Mouse (Mus musculus) MEL (cell line): ENCODE data around the gene Dapp1. TPM values are rescaled to one million over a fixed set of nuclear protein-coding genes. Genes with fewer than 3 reads are reported as not detected.

ENCODE experiments used
- DNase-seq: peaks from one replicate; pipeline ENCODE4 v3.0.0; 2011; ENCODE audit warnings: low read depth, low spot score
- H3K27ac ChIP-seq: 2 replicates; pipeline ENCODE4 v1.5.1; 2012; ENCODE audit warnings: low read depth, mild to moderate bottlenecking, control low read depth, low read length, moderate library complexity; ENCODE audit not compliant: control insufficient read depth
- H3K27me3 ChIP-seq, 2 experiments: fragments of 150-350 bp in 1 of 2; sonication (generic) in 1 of 2; 2 replicates each; pipeline ENCODE4 v1.6.1; 2012; ENCODE audit warnings: low read length in 2 of 2, mild to moderate bottlenecking in 2 of 2, improper control_type of control experiment in 1 of 2, moderate library complexity in 1 of 2; ENCODE audit not compliant: insufficient read depth in 2 of 2, control insufficient read depth in 1 of 2
- H3K36me3 ChIP-seq, 2 experiments: 2 replicates each; pipeline ENCODE4 v1.6.1; 2012 to 2014; ENCODE audit warnings: low read length in 2 of 2, improper control_type of control experiment in 1 of 2, inconsistent platforms in 1 of 2, mild to moderate bottlenecking in 1 of 2; ENCODE audit not compliant: insufficient read depth in 2 of 2, control insufficient read depth in 1 of 2
- H3K4me1 ChIP-seq, 2 experiments: fragments of 150-350 bp in 1 of 2; sonication (generic) in 1 of 2; 2 replicates each; pipeline ENCODE4 v1.6.1; 2012; ENCODE audit warnings: low read length in 2 of 2, improper control_type of control experiment in 1 of 2, mild to moderate bottlenecking in 1 of 2; ENCODE audit not compliant: insufficient read depth in 2 of 2, control insufficient read depth in 1 of 2
- H3K4me3 ChIP-seq, 2 experiments: fragments of 150-350 bp in 1 of 2; sonication (generic) in 1 of 2; 2 replicates each; pipeline ENCODE4 v1.5.1; 2012; ENCODE audit warnings: low read depth in 2 of 2, low read length in 2 of 2, mild to moderate bottlenecking in 2 of 2, moderate library complexity in 2 of 2, control low read depth in 1 of 2, improper control_type of control experiment in 1 of 2; ENCODE audit not compliant: control insufficient read depth in 1 of 2, insufficient read depth in 1 of 2
- H3K79me2 ChIP-seq: 2 replicates; pipeline ENCODE4 v1.6.1; 2012; ENCODE audit warnings: mild to moderate bottlenecking, low read length, moderate library complexity; ENCODE audit not compliant: control insufficient read depth, poor library complexity, insufficient read depth
- H3K9ac ChIP-seq: 2 replicates; pipeline ENCODE4 v1.6.1; 2012; ENCODE audit warnings: low read depth, mild to moderate bottlenecking, control low read depth, low read length, moderate library complexity; ENCODE audit not compliant: control insufficient read depth, poor library complexity, severe bottlenecking
- H3K9me3 ChIP-seq: fragments of 150-350 bp; sonication (generic); replicated peaks from 2 replicates; pipeline ENCODE4 v1.6.1; 2012; ENCODE audit warnings: mild to moderate bottlenecking, low read length, improper control_type of control experiment, moderate library complexity; ENCODE audit not compliant: insufficient read depth
- CHD1 ChIP-seq: IDR thresholded peaks from 2 replicates; pipeline ENCODE4 v1.6.1; 2012; ENCODE audit warnings: low read depth, mild to moderate bottlenecking, inconsistent platforms, low read length, improper control_type of control experiment
- CHD2 ChIP-seq: IDR thresholded peaks from 2 replicates; pipeline ENCODE4 v1.6.1; 2011; ENCODE audit warnings: low read length, improper control_type of control experiment
- CTCF ChIP-seq, 3 experiments: IDR thresholded peaks in 2 of 3; conservative IDR thresholded peaks in 1 of 3; 2 replicates each; pipeline ENCODE4 v1.5.1; 2011 to 2012; ENCODE audit warnings: low read length in 3 of 3, low read depth in 2 of 3, mild to moderate bottlenecking in 2 of 3, improper control_type of control experiment in 1 of 3, inconsistent platforms in 1 of 3, mixed read lengths in 1 of 3, moderate library complexity in 1 of 3; ENCODE audit not compliant: control insufficient read depth in 1 of 3, insufficient read depth in 1 of 3, poor library complexity in 1 of 3, severe bottlenecking in 1 of 3
- ELF1 ChIP-seq: IDR thresholded peaks from 2 replicates; pipeline ENCODE4 v1.6.1; 2014; ENCODE audit warnings: low read depth, mild to moderate bottlenecking, inconsistent platforms, low read length, improper control_type of control experiment, moderate library complexity
- EP300 ChIP-seq, 2 experiments: IDR thresholded peaks; 2 replicates each; pipeline ENCODE4 v1.6.1; 2011; ENCODE audit warnings: improper control_type of control experiment in 2 of 2, low read length in 2 of 2, low read depth in 1 of 2, mild to moderate bottlenecking in 1 of 2
- ETS1 ChIP-seq: IDR thresholded peaks from 2 replicates; pipeline ENCODE4 v1.6.1; 2012; ENCODE audit warnings: low read depth, mild to moderate bottlenecking, inconsistent platforms, low read length, improper control_type of control experiment, moderate library complexity
- GABPA ChIP-seq: IDR thresholded peaks from 2 replicates; pipeline ENCODE4 v1.6.1; 2012; ENCODE audit warnings: low read depth, mild to moderate bottlenecking, inconsistent platforms, low read length, improper control_type of control experiment, moderate library complexity
- GATA1 ChIP-seq: IDR thresholded peaks from 2 replicates; pipeline ENCODE4 v1.6.1; 2011; ENCODE audit warnings: low read depth, low read length, improper control_type of control experiment
- HCFC1 ChIP-seq: IDR thresholded peaks from 2 replicates; pipeline ENCODE4 v1.6.1; 2012; ENCODE audit warnings: low read depth, mild to moderate bottlenecking, inconsistent platforms, low read length, improper control_type of control experiment, moderate library complexity
- JUND ChIP-seq: IDR thresholded peaks from 2 replicates; pipeline ENCODE4 v1.6.1; 2011; ENCODE audit warnings: low read depth, mild to moderate bottlenecking, improper control_type of control experiment, low read length
- MAFK ChIP-seq: IDR thresholded peaks from 2 replicates; pipeline ENCODE4 v1.6.1; 2011; ENCODE audit warnings: low read depth, mild to moderate bottlenecking, low read length, improper control_type of control experiment, borderline replicate concordance
- MAX ChIP-seq: IDR thresholded peaks from 2 replicates; pipeline ENCODE4 v1.6.1; 2011; ENCODE audit warnings: low read length, improper control_type of control experiment
- MAZ ChIP-seq: IDR thresholded peaks from 2 replicates; pipeline ENCODE4 v1.6.1; 2012; ENCODE audit warnings: low read depth, mild to moderate bottlenecking, inconsistent platforms, low read length, improper control_type of control experiment
- MXI1 ChIP-seq: IDR thresholded peaks from 2 replicates; pipeline ENCODE4 v1.6.1; 2011; ENCODE audit warnings: mild to moderate bottlenecking, low read depth, low read length, improper control_type of control experiment
- MYB ChIP-seq: IDR thresholded peaks from 2 replicates; pipeline ENCODE4 v1.6.1; 2011; ENCODE audit warnings: mild to moderate bottlenecking, low read depth, low read length, improper control_type of control experiment
- MYC ChIP-seq: IDR thresholded peaks from 2 replicates; pipeline ENCODE4 v1.6.1; 2011; ENCODE audit warnings: low read depth, mild to moderate bottlenecking, low read length, improper control_type of control experiment, moderate library complexity
- NELFE ChIP-seq: IDR thresholded peaks from 2 replicates; pipeline ENCODE4 v1.6.1; 2011; ENCODE audit warnings: low read depth, low read length, improper control_type of control experiment
- NRF1 ChIP-seq: IDR thresholded peaks from 2 replicates; pipeline ENCODE4 v1.6.1; 2014; ENCODE audit warnings: low read depth, mild to moderate bottlenecking, inconsistent platforms, low read length, improper control_type of control experiment, moderate library complexity; ENCODE audit not compliant: poor library complexity, insufficient read depth, severe bottlenecking
- POLR2A ChIP-seq, 2 experiments: IDR thresholded peaks; 2 replicates each; pipeline ENCODE4 v1.6.1; 2011 to 2012; ENCODE audit warnings: low read length in 2 of 2, mild to moderate bottlenecking in 2 of 2, control low read depth in 1 of 2, improper control_type of control experiment in 1 of 2, low read depth in 1 of 2, moderate library complexity in 1 of 2; ENCODE audit not compliant: control insufficient read depth in 1 of 2, insufficient read depth in 1 of 2, poor library complexity in 1 of 2
- POLR2AphosphoS2 ChIP-seq: IDR thresholded peaks from 2 replicates; pipeline ENCODE4 v1.6.1; 2011; ENCODE audit warnings: low read length, improper control_type of control experiment
- POLR2AphosphoS5 ChIP-seq: IDR thresholded peaks from 2 replicates; pipeline ENCODE4 v1.6.1; 2012; ENCODE audit warnings: low read depth, borderline replicate concordance, mild to moderate bottlenecking, inconsistent platforms, low read length, moderate library complexity, mixed read lengths
- SIN3A ChIP-seq: IDR thresholded peaks from 2 replicates; pipeline ENCODE4 v1.6.1; 2012; ENCODE audit warnings: low read length, improper control_type of control experiment, inconsistent platforms
- TAL1 ChIP-seq: IDR thresholded peaks from 2 replicates; pipeline ENCODE4 v1.6.1; 2012; ENCODE audit warnings: mild to moderate bottlenecking, inconsistent platforms, low read length, moderate library complexity, mixed read lengths
- TBP ChIP-seq: IDR thresholded peaks from 2 replicates; pipeline ENCODE4 v1.8.0; 2011; ENCODE audit warnings: low read depth, low read length, improper control_type of control experiment
- TCF12 ChIP-seq: IDR thresholded peaks from 2 replicates; pipeline ENCODE4 v1.6.1; 2014; ENCODE audit warnings: low read depth, mild to moderate bottlenecking, inconsistent platforms, low read length, improper control_type of control experiment, moderate library complexity
- UBTF ChIP-seq: IDR thresholded peaks from 2 replicates; pipeline ENCODE4 v1.6.1; 2012; ENCODE audit warnings: low read depth, mild to moderate bottlenecking, inconsistent platforms, low read length, improper control_type of control experiment, moderate library complexity, borderline replicate concordance; ENCODE audit not compliant: insufficient read depth
- ZMIZ1 ChIP-seq: IDR thresholded peaks from 2 replicates; pipeline ENCODE4 v1.6.1; 2012; ENCODE audit warnings: low read depth, mild to moderate bottlenecking, inconsistent platforms, low read length, improper control_type of control experiment, moderate library complexity
- ZNF384 ChIP-seq: IDR thresholded peaks from 2 replicates; pipeline ENCODE4 v1.6.1; 2012; ENCODE audit warnings: low read depth, mild to moderate bottlenecking, inconsistent platforms, low read length, improper control_type of control experiment
- polyA plus RNA-seq, 2 experiments: library from polyadenylated mRNA; stranded (reverse) in 1 of 2; unstranded in 1 of 2; fragments of >175 nt in 1 of 2; fragments of >200 nt in 1 of 2; gene quantifications; 2 replicates each; pipeline versions ENCODE4 v1.2.1 to v1.2.4; 2012; ENCODE audit warnings: low replicate concordance in 2 of 2, low read depth in 1 of 2; ENCODE audit not compliant: insufficient read length in 2 of 2, insufficient read depth in 1 of 2, missing spikeins in 1 of 2
- total RNA-seq: library from RNA; depleted of rRNA; stranded (reverse); fragments of 300-350 nt; gene quantifications from 2 replicates; pipeline ENCODE4 v1.2.3, GENCODE M21; 2012; rRNA removed

Dapp1 gene
- total RNA-seq (45.7 and 59.0 TPM in 2 replicates), polyA plus RNA-seq (10 to 100 TPM; 67.3 to 91.5 TPM)

DNA sequence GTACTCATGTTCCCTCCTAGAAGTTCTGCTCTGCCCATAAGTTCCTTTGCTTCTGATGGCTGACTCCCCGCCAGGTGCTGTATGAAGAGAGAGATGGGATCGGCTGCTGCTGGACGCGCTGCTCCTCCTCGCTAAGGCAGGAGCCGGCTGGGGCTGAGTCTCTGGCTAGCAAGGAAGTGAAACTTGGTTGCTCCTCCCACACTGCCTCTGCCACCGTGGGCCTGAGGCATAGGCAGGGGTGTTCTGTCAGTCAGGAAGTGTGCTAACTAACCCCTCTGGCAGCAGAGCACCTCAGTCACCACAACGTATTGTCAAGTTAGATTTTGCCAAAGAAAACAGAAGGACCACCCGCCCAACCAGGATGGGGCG is at the start of gene Dapp1:
Gene Dapp1, minus strand, starts transcription at position 164 of the 369 bp plus-strand sequence.
- TF ChIP-seq ELF1 = peak; percentile 78
- TF ChIP-seq POLR2A (IDR thresholded peaks at IDR 0.05; ENCODE audit: control insufficient read depth in 1 of 2, insufficient read depth in 1 of 2, low read depth in 1 of 2, low read length in 2 of 2, poor library complexity in 1 of 2) = peak; percentile 86 to 92
- TF ChIP-seq MAFK = no peak
- peak; percentile 90 for TF ChIP-seq TBP
- TF ChIP-seq POLR2AphosphoS5 = peak; percentile 87; the same call in 1 of the 2 replicates
- peak; percentile 53; the same call in 1 of the 2 replicates for TF ChIP-seq ETS1
- TF ChIP-seq MAX = peak; percentile 42
- TF ChIP-seq POLR2AphosphoS2 = peak; percentile 82
- peak; percentile 45 for TF ChIP-seq TCF12
- TF ChIP-seq HCFC1 = peak; percentile 51; the same call in 1 of the 2 replicates
- 0 out of 2 replicates have a peak, but pooled peaks have one; percentile 48 for TF ChIP-seq MXI1
- TF ChIP-seq ZMIZ1 = peak; percentile 84; the same call in 1 of the 2 replicates
- no peak for TF ChIP-seq GABPA
- TF ChIP-seq NELFE = peak; percentile 87
- TF ChIP-seq EP300 (IDR thresholded peaks at IDR 0.05; ENCODE audit: low read depth in 1 of 2, low read length in 2 of 2) = 0 out of 4 replicates have a peak, but pooled peaks of 1 of the 2 experiments have one; percentile 2
- TF ChIP-seq CHD2 = no peak
- TF ChIP-seq CTCF (IDR thresholded peaks at IDR 0.05 in 2 of 3, conservative IDR thresholded peaks at IDR 0.05 in 1 of 3; ENCODE audit: control insufficient read depth in 1 of 3, insufficient read depth in 1 of 3, low read depth in 2 of 3, low read length in 3 of 3, poor library complexity in 1 of 3, severe bottlenecking in 1 of 3) = no peak
- H3K27me3 ChIP-seq = no peaks in the 10 kb centered on the region
- peaks cover 2 to 31% of the 10 kb centered on the region in 2 experiments for H3K36me3 ChIP-seq
- peak within 1 kb of the TSS; percentile 97 for H3K27ac ChIP-seq
- peak; percentile 93 for DNase-seq
- H3K4me3 ChIP-seq = peak within 1 kb of the TSS; percentile 78 to 88
- H3K4me1 ChIP-seq = peaks cover 11 to 27% of the 10 kb centered on the region in 2 experiments; a peak in 3 of 4 replicates
- H3K9ac ChIP-seq = peak within 1 kb of the TSS; percentile 91
- peaks cover 40% of the 10 kb centered on the region for H3K79me2 ChIP-seq
- H3K9me3 ChIP-seq = no peaks in the 10 kb centered on the region

DNA sequence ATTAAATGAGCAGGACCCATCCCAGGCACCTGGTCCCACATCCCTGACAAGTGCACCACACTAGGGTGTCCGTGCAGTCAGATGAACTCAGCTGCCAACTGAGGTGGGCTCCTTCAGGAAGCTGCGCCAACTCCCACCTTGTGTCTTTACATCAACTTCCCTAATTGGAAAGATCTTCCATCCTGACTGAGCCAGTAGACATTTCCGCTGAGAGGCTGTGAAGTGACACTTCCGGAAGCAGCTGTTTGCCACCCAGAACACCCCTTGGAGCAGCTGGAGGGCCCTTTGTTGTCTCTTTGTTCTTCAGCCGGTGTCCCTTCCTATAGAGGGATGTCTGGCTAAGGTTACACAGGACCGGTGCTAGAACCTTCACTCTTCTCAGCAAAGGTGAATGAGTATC is 49.2 kb upstream of the Dapp1 start:
- Histone ChIP-seq H3K9ac (no peak overlapping the region), H3K4me3 (no peak overlapping the region), H3K79me2 (no peaks in the 10 kb centered on the region), H3K27ac (no peak overlapping the region), H3K27me3 (no peaks in the 10 kb centered on the region), H3K36me3 (peaks cover 0 to 2% of the 10 kb centered on the region in 2 experiments; a peak in 1 of 4 replicates), H3K9me3 (no peaks in the 10 kb centered on the region), H3K4me1 (peaks cover 7 to 10% of the 10 kb centered on the region in 2 experiments; a peak in 3 of 4 replicates)
- TF ChIP-seq MYC (no peak), POLR2AphosphoS5 (no peak), ZNF384 (no peak), EP300 (IDR thresholded peaks at IDR 0.05; ENCODE audit: low read depth in 1 of 2, low read length in 2 of 2) (no peak), GATA1 (no peak), NRF1 (no peak), ETS1 (no peak), POLR2A (IDR thresholded peaks at IDR 0.05; ENCODE audit: control insufficient read depth in 1 of 2, insufficient read depth in 1 of 2, low read depth in 1 of 2, low read length in 2 of 2, poor library complexity in 1 of 2) (no peak), MAZ (no peak), POLR2AphosphoS2 (no peak), JUND (no peak), SIN3A (no peak), UBTF (no peak), CHD1 (no peak), NELFE (no peak), TCF12 (no peak), MYB (no peak), GABPA (no peak), ZMIZ1 (no peak), TAL1 (no peak)
- DNase-seq = no peak
